Mouse (Mus musculus): ENCODE results near the gene Slc26a1.

Gene Slc26a1

DNA sequence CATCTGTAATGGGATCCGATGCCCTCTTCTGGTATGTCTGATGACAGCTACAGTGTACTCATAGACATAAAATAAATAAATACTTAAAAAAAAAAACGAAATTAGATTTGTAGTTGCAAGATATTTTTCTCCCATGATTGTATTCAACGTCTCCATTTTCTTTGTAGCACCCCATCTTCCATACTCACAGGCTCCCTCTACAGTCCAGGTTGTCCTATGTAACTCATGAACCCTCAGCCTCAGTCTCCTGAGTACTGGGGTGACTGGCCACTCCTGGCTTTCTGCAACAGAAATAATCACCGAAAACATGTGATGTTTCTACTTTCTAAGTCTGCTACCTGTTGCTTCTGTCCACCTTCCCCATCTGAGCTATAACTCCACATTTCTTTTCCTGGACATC, 15.8 kb upstream of the Slc26a1 start:
- DNase-seq (ENCODE audit: low spot score): no peak

DNA sequence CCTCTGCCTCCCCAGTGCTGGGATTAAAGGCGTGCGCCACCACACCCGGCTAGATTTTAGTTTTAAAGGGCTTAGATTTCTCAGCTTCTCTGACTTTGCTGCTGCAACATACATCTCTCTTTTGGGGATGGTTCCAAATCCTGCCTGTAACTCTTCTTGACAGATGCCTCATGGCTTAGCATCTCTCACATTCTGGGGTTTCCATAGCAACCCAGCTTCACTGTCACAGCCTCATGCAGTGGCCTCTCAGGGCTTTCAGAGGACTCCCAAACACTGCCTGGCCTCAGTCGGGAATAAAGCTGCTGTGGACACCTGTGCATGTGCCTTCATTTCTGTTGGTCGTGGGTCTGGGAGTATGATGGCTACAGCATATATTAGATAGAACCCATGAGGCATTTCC, 13.7 kb upstream of the Slc26a1 start:
- DNase-seq (ENCODE audit: low spot score): no peak

DNA sequence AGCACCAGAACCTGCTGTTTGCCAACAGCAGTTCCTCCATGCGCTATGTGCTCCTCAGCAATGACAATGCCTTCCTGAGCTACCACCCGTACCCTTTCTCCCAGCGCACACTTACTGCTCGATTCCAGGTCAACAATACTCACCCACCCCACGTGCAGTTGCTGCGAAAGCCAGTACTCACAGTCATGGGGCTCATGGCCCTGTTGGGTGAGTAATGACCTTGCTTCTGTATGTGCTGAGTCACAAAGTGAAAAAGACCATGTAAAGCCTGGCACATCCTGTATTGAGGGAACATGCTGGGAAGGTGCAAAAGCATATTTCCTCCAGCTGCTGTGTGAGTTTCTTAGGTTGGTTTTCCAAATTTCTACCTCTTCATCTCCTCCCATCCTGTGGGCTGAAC, 5.5 kb upstream of the Slc26a1 start:
- no peak for DNase-seq (ENCODE audit: low spot score)

DNA sequence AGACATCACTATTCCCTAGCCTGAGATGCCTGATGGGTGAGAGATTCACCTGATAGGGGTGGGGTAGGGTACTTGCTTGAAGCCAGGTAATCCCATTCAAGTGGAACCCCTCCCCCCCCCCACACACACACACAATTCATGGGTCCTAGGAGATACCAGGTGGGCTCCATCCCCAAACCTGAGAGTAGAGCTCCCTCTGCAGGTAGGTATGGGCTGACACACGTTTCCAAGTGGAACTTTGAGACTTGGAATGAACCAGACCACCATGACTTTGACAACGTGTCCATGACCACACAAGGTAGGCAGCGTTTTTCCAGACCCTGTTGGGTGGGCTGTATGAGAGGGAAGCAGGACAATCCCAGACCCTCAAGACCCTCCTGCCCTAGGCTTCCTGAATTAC, 4.5 kb upstream of the Slc26a1 start:
- DNase-seq (ENCODE audit: low spot score): no peak

DNA sequence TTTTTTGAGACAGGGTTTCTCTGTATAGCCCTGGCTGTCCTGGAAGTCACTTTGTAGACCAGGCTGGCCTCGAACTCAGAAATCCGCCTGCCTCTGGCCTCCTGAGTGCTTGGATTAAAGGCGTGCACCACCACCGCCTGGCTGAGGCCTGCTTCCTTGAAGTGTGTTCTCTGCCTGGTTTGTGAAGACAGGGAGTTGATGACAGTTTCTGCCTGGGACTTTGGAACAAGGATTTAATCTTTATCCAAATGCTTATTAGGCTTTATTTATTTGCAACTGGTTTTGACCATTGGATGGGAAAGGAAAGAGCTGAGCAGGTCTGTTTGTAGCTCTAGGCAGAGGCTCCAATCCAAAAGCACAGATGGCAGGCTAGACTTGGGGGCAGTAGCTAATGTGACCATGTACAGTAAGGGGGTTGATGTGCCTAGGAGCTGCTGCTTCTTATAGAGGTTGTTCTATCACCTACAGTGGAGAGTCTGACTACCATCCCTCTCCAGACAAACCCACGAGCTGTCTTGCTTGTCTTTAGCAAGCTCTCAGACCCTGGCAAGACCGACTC, 3.0 kb upstream of the Slc26a1 start:
- DNase-seq (ENCODE audit: low spot score): no peak

DNA sequence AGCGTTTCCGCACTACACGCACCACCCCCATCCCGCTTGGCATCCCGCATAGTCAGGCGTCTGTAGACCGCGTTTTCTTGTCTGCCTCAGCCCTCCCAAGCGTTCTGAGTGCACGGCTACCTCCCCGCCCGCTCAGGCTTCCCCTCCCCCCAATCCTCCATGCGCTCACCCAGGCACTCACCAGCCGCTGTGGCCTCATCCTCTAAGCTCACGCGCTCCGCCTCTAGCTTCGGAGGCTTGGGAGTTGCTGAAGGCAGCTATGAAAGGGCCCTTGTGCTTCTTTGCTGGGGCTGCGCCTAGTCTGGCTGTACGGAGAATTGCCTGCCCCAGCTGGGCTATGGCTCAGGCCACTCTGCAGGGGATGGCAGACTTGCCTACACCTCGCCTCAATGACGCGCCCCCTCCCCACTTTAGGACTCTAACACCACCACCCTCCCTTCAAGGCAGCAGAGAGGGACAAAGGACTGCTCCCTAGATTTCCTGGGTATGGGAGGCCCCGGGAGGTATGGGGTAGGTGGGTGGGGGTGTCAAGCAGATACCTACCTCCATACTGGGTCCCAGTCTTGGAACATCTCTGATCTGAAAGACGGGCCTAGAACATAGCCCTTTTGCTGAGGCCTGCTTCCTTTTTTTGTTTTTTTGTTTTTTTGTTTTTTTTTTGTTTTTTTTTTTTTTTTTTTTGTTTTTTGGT, 2.4 kb upstream of the Slc26a1 start:
- DNase-seq (ENCODE audit: low spot score): peak; percentile 39

DNA sequence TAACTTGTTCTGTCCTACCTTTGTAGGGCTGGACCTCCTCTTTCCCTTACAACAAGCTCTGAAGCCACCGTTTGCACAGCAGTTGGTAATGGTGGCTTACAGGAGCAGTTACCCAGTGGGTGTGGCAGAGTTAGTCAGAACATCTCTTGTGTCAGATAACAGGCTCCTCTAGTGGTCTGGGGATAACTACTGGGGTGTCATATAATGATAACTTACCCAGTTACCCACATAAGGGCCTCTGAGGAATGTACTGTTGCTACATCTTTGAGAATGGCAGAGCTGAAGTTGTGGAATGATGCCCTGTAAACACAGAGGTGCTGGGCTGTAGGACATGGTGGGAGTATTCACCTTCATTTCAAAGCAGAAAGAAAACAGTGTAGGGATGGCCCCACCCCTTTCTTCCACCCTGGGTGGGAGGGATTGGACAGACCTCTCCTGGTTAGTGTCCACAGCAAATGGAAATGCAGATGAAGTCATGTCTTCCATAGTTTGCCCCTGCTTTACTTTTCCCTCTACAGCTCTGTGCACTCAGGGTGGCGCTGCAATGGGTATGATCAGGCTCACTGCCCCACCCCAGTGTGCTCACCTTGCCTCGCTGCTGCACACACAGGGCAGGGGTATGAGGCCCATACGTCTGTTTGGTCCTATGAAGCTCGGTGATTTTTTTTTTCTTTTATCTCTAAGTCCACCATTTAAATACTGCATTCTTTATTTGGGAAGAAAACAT, 1.6 kb upstream of the Slc26a1 start:
- DNase-seq (ENCODE audit: low spot score): no peak

DNA sequence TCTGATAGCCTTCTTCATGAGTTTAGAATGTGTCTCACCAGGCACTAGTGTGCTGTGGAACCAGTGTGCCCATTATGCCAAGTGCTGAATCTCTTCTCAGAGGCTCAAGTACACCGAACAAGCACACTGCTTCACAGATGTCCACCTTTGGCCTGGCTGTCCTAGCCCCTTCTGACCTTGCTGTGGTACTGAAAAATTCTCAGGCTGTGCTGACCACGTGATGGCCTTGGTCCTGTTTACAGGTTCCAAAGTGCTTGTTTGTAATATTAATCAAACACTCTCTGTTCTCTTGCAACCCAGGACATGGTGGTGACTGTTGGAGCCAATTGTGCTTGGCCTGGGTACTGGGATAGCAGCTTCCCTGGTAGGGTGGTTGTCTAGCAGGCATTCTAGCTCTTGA, 745 bp downstream of the Slc26a1 start:
- DNase-seq (ENCODE audit: low spot score): no peak

DNA sequence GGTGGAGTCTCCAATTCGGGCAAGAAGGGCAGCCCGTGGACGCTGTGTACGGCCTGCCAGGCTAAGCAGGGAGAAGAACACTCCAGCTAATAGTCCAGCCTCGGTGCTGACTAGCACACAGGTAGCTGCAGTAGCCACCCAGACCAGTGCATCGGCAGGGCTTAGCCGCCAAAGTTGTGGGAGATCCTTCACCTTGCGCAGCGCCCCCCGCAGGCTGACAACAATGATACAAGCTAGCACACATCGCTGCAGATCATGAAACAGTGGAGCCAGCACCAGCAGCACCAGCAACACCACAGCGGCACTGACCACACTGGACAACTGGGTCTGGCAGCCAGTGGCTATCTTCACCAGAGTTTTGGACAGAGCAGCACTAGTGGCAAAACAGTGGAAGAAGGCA, 3.6 kb downstream of the Slc26a1 start:
- no peak for DNase-seq (ENCODE audit: low spot score)

DNA sequence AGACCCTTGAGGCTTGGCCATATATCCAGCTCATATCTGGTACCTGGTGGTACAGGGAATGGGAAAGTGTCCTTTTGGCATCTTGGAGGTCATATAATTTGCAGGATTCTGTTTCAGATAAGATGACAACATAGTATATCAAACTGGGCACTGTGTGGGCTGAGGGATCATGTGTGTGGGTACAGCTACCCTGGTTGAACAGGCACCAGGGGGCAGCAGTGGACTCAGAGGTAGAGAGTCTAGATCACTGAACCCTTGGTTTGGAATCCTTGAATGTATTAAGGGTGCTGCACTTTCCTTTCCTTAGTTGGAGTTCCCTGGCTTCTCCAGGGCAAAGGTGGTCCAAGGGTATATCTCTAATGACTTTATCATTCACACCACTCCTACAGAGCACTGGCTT, 4.6 kb downstream of the Slc26a1 start:
- DNase-seq (ENCODE audit: low spot score): peak; percentile 50

DNA sequence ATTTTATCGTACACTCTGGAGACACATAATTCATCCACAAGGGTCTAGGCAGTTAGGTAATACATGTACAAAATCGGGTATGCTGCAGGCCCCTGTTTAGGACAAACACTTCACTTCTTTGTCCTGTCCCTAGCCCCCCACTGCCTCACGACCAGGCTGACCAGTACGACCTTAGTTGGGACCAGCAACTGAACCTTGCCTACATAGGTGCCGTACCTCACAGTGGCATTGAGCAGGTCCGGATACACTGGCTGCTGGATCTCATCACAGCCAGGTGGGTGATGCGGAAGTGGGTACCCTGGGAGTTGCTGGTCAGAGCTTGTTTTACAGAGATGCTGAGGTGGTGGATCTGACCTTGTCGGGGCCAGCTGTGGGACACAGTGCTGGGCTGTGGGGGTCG, 5.4 kb downstream of the Slc26a1 start:
- no peak for DNase-seq (ENCODE audit: low spot score)

DNA sequence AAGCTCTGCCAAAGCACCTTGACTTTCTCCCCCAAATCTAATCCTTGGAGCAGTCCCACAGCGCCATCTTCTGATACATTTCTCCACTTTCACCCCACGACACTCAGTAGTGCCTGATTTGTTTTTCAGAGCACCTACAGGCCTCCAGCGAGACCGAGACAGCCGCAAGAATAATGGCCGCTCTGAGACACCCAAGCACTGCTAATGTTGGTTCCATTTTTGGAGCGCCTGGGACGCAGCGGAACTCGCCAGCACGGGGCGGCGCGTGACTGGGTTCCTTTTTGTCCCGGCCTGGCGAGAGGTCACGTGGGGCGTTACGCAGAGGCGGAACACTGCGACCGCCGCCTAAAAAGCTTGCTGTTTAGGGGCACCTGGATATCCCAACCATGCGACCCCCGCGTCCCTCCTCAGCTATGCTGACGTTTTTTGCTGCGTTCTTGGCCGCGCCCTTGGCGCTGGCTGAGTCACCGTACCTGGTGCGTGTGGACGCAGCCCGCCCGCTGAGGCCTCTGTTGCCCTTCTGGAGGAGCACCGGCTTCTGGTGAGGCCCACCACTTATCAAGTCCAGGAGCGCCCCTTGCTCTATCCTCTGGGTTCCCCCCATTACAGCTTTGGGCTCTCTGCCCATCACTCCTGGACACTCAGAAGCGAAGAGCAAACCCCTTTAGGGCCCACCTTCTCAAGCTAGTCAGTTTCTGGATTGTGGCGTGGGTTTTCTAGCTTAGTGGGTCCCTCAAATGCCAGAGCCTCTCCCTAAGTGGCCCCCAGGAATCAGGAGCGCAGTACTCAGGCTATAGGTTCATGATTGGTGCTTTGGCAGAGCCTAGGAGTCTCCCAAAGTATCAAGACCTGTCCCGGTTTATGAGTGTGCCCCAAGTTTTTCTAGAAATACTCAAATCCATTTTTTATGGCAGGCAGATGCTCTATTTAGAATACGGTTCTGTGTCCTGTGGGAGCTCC, 6.1 kb downstream of the Slc26a1 start, which contains the start of gene Dgkq:
TSS of gene Dgkq (minus strand) at position 696 of the 960 bp plus-strand sequence.
- peak; percentile 86 for DNase-seq (ENCODE audit: low spot score)

DNA sequence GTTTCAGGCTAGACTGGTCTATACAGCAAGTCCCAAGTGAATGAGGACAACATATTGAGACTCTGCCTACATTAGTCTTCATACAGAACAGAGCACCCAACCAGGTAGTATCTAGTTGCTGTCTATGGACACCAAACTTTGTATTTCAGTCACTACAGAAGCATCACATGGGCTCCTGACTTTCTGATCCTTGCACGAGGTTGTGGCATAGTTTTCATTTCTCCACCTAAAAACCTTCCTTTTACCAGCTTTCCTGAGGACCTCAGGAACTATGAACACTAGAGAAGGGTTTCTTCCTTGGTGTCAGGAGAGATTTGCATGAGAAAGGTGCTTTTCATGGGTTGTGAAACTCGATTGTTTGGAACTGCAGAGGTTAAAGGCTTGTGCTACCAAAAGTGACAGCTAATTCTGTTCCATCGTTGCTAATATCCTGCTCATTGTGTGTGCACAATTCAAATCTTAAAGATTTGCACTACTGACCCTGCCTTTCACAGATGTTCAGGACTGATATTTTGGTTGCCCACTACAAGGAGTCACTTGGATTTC, 6.9 kb downstream of the Slc26a1 start:
- DNase-seq (ENCODE audit: low spot score): no peak

DNA sequence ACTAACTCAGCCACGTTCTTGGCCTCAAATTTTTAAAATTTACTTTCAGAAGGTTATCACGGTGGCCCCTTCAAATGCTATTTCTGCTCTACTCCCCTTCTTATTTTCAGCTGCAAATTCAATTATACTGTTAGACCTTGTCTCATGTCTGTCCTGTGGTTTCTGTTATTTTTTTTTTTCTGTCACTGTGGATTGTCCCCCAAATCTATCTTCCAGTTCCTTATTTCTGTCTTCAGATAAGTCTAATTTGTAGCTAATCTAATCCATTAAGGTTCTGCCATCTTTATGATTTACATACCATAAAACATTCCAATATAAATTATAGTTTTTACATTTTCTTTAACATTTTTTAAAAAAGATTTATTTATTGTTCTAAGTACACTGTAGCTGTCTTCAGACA, 8.0 kb downstream of the Slc26a1 start:
- DNase-seq (ENCODE audit: low spot score): no peak

DNA sequence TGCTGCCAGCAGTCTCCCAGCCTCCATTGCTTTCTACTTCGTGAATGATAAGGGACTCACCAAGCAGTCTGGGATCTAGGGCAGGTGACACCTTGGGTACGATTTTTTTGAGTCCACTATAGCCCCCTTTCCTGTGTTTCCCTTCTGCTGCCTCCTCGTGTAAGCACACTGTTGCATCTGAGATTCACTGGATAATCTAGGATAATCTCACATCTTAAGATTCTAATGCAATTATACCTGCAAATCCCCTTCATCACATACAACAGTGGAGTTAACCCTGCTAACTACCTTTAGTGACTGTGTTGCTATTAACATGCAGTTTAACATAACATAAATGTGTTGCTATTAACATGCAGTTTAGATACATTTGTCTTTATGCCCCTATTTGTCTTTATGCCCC, 10.3 kb downstream of the Slc26a1 start:
- no peak for DNase-seq (ENCODE audit: low spot score)

DNA sequence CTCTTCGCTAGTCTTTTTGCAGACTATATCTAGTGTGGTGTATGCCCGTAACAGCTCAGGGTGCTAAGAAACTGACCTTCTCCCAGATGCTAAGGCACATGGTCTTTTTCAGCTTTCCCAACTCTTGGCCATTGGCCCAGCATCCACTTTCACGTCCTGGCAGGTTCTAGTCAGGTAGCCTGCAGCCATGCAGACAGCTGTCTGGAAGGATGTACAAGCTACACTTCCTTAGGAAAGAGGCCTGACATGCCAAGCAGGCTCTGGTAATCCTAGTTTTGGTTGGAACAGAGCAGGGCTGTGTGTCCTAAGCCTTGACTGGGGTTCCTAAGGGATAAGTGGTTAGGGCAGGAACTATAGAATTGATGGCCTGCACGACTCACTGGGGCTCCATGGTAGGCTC, 12.6 kb downstream of the Slc26a1 start:
- no peak for DNase-seq (ENCODE audit: low spot score)

DNA sequence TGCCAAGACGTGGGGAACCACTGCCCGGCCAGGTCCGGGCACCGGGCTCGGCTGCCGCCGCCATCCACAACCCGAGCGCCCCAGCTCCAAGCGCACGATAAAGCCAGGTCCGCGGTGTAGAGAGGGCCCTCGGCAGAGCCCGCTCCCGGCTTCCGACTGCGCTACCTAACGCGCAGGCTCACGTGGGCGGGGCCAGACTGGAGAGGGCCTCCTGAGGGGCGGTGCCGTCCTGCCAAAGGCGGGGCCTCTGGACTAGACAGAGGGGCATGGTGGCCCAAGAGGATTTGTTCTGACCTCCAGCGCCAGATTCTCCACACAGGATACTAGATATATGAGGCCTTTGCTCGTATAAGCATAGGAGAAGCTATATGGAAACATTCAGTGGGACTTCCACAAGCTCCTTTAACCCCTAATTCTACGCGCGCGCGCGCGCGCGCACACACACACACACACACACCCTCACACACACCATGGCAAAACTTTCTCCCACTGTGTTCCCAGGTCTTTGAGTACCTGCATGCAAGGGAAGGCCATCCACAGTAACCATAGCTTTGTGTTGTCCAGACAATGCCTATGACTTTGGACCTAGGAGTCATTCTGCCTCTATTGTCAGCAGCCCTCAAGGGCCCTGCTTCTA, 14.6 kb downstream of the Slc26a1 start:
- DNase-seq (ENCODE audit: low spot score): peak; percentile 93

DNA sequence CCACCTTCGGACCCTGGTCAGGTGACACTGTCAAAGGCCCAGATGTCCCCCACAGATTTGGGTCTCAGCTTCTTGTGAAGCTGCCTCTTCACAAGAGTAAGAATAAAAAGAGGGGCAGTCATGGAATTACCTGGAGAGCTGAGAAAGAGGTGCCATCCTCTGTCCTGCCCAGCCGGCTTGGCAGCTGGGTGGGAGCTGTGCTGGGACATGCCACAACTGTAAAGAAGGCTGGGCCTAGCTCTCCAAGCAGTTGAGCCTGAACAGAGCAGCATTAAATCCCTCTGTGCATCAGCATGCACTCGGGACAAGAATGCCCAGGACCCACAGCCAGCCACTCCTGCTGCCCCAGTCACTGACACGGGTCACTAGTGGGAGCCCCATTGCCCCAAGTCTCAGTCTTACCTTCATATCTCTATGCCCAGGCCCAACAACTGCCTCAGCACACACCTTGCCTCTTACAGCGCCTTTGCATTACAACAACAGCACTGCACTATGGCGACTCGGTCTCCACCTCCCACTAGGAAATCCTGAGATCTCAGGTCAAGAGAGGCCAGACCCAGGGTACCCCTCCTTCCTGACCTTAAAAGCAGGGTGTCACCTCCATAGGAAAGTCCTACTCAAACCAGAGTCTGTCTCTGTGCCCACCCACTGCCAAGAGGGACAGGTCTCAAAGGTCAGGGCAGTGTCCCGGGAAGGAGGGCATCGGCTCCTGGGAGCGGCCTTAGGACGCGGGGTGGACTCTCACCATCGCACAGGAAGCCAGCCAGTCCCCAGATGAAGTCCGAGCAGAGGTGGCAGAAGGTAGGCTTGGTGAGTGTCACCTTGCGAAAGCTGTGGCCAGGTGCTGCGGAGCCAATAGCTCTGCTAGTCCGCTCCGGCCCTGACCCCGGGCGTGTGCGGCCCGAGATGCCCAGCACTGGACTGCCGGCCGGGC, 15.4 kb downstream of the Slc26a1 start, which contains the start of gene Idua:
TSS of gene Idua (plus strand) at position 634 of the 934 bp plus-strand sequence.
- no peak for DNase-seq (ENCODE audit: low spot score)

DNA sequence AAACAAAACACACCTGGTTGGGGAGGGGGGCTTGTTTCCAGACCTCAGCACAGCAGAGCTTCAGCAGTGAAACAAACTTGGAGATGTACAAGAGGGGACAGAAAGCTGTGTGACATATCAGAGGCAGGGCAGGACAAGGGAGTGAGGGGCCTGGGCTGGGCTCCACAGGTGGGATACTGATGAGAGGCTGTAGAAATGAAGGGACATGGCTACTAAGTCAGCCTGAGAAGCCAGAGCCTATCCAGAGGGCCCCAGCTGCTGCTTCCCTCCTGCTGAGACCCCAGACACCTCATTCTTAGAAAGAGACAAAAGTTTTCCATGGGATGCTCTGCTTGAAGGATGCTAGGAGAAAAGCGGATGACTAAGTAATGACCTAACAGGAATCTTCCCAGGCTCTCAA, 16.8 kb downstream of the Slc26a1 start:
- DNase-seq (ENCODE audit: low spot score): no peak

DNA sequence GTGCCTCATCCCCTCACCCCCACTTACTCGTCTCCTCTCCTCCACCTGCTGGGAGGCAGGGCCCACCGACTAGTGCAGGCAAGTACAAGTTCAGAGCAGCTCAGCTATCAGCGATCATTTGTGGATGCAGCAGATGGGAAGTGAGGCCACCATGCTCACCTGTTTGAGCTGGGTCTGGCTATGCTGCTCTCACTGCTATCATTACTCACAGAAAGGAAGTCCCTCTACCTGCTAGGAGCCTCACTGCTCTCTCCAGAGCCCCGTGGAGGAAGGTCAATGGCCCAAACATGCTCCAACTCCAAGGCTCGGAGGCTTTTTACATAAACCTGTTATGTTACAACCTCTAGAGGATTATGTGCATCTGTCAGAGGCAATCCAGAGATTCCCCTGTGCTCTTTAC, 18.0 kb downstream of the Slc26a1 start:
- no peak for DNase-seq (ENCODE audit: low spot score)
